ENCODE assay signal across 11 mouse cellular contexts in genomic region chr1:36786377-36786776, GRCm38 (mm10). TPM values are rescaled to one million over a fixed set of nuclear protein-coding genes. Genes with fewer than 3 reads are reported as not detected.
DNase-seq lines count a peak whose midpoint lies in the region; ATAC-seq and TF ChIP-seq lines count a peak whose summit lies in the region.
"Had no signal": no experiment of that assay in that cellular context is flagged by ENCODE, and none has a peak within 500 bp of the region (broad histone marks: within the 10 kb centered on the region; RNA-seq: fewer than 3 reads in every experiment).

No protein-coding gene starts in this region.

- ATAC-seq in CD4-positive, CD25-positive, alpha-beta regulatory T cell, adult 4 months = no peak
- no peak for ATAC-seq in forebrain, embryonic 13.5 days

- no peaks in the 10 kb centered on the region for H3K36me3 ChIP-seq in kidney, adult 2 months (ENCODE audit: control insufficient read depth, insufficient read depth, low read length)
- H3K36me3 ChIP-seq in small intestine, adult 2 months (ENCODE audit: control insufficient read depth, insufficient read depth, low read length) = no peaks in the 10 kb centered on the region; the same call in 1 of the 2 replicates
- peaks cover 8% of the 10 kb centered on the region for H3K36me3 ChIP-seq in forebrain, embryonic 13.5 days (ENCODE audit: poor library complexity, severe bottlenecking)

- TF ChIP-seq POLR2A in kidney, adult 2 months (IDR thresholded peaks at IDR 0.05; ENCODE audit: low read depth, low read length) = no peak
- no peak for TF ChIP-seq POLR2A in small intestine, adult 2 months (IDR thresholded peaks at IDR 0.05; ENCODE audit: low read depth, low read length)

- 0 out of 2 replicates have a peak, but pooled peaks have one; percentile 15 for TF ChIP-seq CTCF in kidney, adult 2 months (conservative IDR thresholded peaks at IDR 0.05; ENCODE audit: insufficient read depth, insufficient read length, low read depth, low read length)
- TF ChIP-seq CTCF in small intestine, adult 2 months (IDR thresholded peaks at IDR 0.05; ENCODE audit: extremely low read depth, insufficient read length, insufficient replicate concordance, low read depth, low read length) = peak; percentile 32; the same call in 1 of the 2 replicates

- no peak overlapping the region for H3K4me2 ChIP-seq in forebrain, embryonic 13.5 days

- no peak overlapping the region for H3K27ac ChIP-seq in kidney, adult 2 months (ENCODE audit: insufficient read depth, low read depth, low read length)
- no peak overlapping the region for H3K27ac ChIP-seq in small intestine, adult 2 months (ENCODE audit: insufficient read depth, low read depth, low read length)
- no peak overlapping the region for H3K27ac ChIP-seq in forebrain, embryonic 13.5 days
- H3K27ac ChIP-seq: embryonic facial prominence, embryonic 15.5 days; liver, embryonic 13.5 days had no signal

- H3K27me3 ChIP-seq in kidney, adult 2 months (replicated peaks; ENCODE audit: control insufficient read depth, insufficient read depth, low read length) = no peaks in the 10 kb centered on the region
- H3K27me3 ChIP-seq in small intestine, adult 2 months (ENCODE audit: control insufficient read depth, insufficient read depth, low read length) = no peaks in the 10 kb centered on the region
- no peaks in the 10 kb centered on the region for H3K27me3 ChIP-seq in forebrain, embryonic 13.5 days
- H3K27me3 ChIP-seq: embryonic facial prominence, embryonic 15.5 days had no signal

- H3K9ac ChIP-seq in forebrain, embryonic 13.5 days = no peak overlapping the region
- H3K9ac ChIP-seq: embryonic facial prominence, embryonic 15.5 days; liver, embryonic 13.5 days had no signal

- no peak overlapping the region for H3K4me3 ChIP-seq in kidney, adult 2 months (ENCODE audit: insufficient read depth, low read depth, low read length)
- H3K4me3 ChIP-seq in small intestine, adult 2 months (ENCODE audit: low read depth, low read length) = no peak overlapping the region
- no peak overlapping the region for H3K4me3 ChIP-seq in forebrain, embryonic 13.5 days
- H3K4me3 ChIP-seq: embryonic facial prominence, embryonic 15.5 days; liver, embryonic 13.5 days had no signal

- WGBS in kidney, adult 2 months = 94% methylated on average over 7 of the region's 7 CpGs
- WGBS in small intestine, adult 2 months = 94% methylated on average over 7 of the region's 7 CpGs
- WGBS in forebrain, embryonic 13.5 days = 93% methylated on average over 7 of the region's 7 CpGs

- H3K4me1 ChIP-seq in kidney, adult 2 months (ENCODE audit: control insufficient read depth, insufficient read depth, low read length) = 0 out of 2 replicates have a peak, but pooled peaks cover 3% of the 10 kb centered on the region
- H3K4me1 ChIP-seq in small intestine, adult 2 months (ENCODE audit: control insufficient read depth, insufficient read depth, insufficient read length, low read length) = peaks cover 6% of the 10 kb centered on the region; the same call in 1 of the 2 replicates
- peaks cover 12% of the 10 kb centered on the region; the same call in 1 of the 2 replicates for H3K4me1 ChIP-seq in forebrain, embryonic 13.5 days

- peak; percentile 56 for DNase-seq in CD4-positive, CD25-positive, alpha-beta regulatory T cell, adult 2 months (ENCODE audit: low read depth, low spot score)
- no peak for DNase-seq in kidney, adult 2 months
- no peak for DNase-seq in kidney, postnatal 4 days
- DNase-seq in right cerebral cortex, postnatal 4 days = peak; percentile 35
- no peak for DNase-seq in right cerebral cortex, adult 2 months (ENCODE audit: low spot score in 2 of 2)
- DNase-seq: kidney, adult 11 months; liver, embryonic 13.5 days had no signal

- H3K9me3 ChIP-seq in forebrain, embryonic 13.5 days (replicated peaks) = no peaks in the 10 kb centered on the region
- H3K9me3 ChIP-seq: embryonic facial prominence, embryonic 15.5 days; liver, embryonic 13.5 days had no signal

RNA-seq across cellular contexts. Expression of gene Zap70, which starts 24.8 kb away (rescaled TPM):
- polyA plus RNA-seq in CD4-positive, CD25-positive, alpha-beta regulatory T cell, adult 4 months (2017; shearing (Covaris generic)) = 100 to 1,000 TPM; 178 to 289 TPM
- 0.60 and 3.2 TPM in 2 replicates for polyA plus RNA-seq in kidney, adult 2 months (2012; rRNA removed)
- 7.1 and 13.1 TPM in 2 replicates for polyA plus RNA-seq in small intestine, adult 2 months (2012; rRNA removed)
- polyA plus RNA-seq in forebrain, embryonic 13.5 days (2015; fragmentation: Nextera tagmentation; extraction: Ambion mirVana) = 0.71 and 1.1 TPM in 2 replicates
- polyA plus RNA-seq: liver, embryonic 13.5 days had no signal

Comparison
In these comparisons a context has a peak if more than half of its experiments do, and no peak if none do; other contexts are left out.
1. DNase-seq: peak in CD4-positive, CD25-positive, alpha-beta regulatory T cell, adult 2 months (single experiment) and right cerebral cortex, postnatal 4 days (single experiment); none in kidney, adult 2 months (single experiment), kidney, postnatal 4 days (0 of 2) and right cerebral cortex, adult 2 months (0 of 2).
2. RNA of gene Zap70, which starts 24.8 kb away (polyA plus RNA-seq): 178 to 289 TPM in CD4-positive, CD25-positive, alpha-beta regulatory T cell, adult 4 months; 7.1 to 13.1 TPM in small intestine, adult 2 months, 0.60 to 3.2 TPM in kidney, adult 2 months and 0.71 to 1.1 TPM in forebrain, embryonic 13.5 days; every median in the first group is over 10 times any median in the second.